Mouse (Mus musculus) ES-E14 (cell line): ENCODE measurements around the gene Rrbp1. TPM values are rescaled to one million over a fixed set of nuclear protein-coding genes. Genes with fewer than 3 reads are reported as not detected.

Experiments
- DNase-seq: peaks from one replicate; pipeline ENCODE4 v3.0.0-alpha.2; 2013; ENCODE audit warnings: low read depth, low spot score
- H3K27ac ChIP-seq: 2 replicates; pipeline ENCODE4 v1.5.1; 2012; ENCODE audit warnings: low read depth, mild to moderate bottlenecking, low read length, moderate library complexity, mixed read lengths; ENCODE audit not compliant: poor library complexity, insufficient read depth, severe bottlenecking
- H3K36me3 ChIP-seq: 2 replicates; pipeline ENCODE4 v1.6.1; 2012; ENCODE audit warnings: mild to moderate bottlenecking, low read length, moderate library complexity, mixed read lengths; ENCODE audit not compliant: control insufficient read depth, poor library complexity, insufficient read depth, severe bottlenecking
- H3K4me1 ChIP-seq, 2 experiments: fragments of 150-350 bp in 1 of 2; sonication (generic) in 1 of 2; 2 replicates each; pipeline ENCODE4 v1.6.1; 2012; ENCODE audit warnings: low read length in 2 of 2, mild to moderate bottlenecking in 1 of 2, mixed read lengths in 1 of 2; ENCODE audit not compliant: control insufficient read depth in 2 of 2, insufficient read depth in 2 of 2, poor library complexity in 1 of 2
- H3K4me3 ChIP-seq, 2 experiments: fragments of 150-350 bp in 1 of 2; sonication (generic) in 1 of 2; 2 replicates each; pipeline ENCODE4 v1.5.1; 2012; ENCODE audit warnings: low read length in 2 of 2, low read depth in 1 of 2, mild to moderate bottlenecking in 1 of 2, mixed read lengths in 1 of 2; ENCODE audit not compliant: insufficient read depth in 1 of 2, poor library complexity in 1 of 2, severe bottlenecking in 1 of 2
- H3K9ac ChIP-seq: 2 replicates; pipeline ENCODE4 v1.6.1; 2012; ENCODE audit warnings: low read depth, mild to moderate bottlenecking, low read length, mixed read lengths; ENCODE audit not compliant: poor library complexity, insufficient read depth, severe bottlenecking
- H3K9me3 ChIP-seq: fragments of 150-350 bp; sonication (generic); 2 replicates; pipeline ENCODE4 v1.6.1; 2012; ENCODE audit warnings: low read depth, mild to moderate bottlenecking, low read length; ENCODE audit not compliant: control insufficient read depth, insufficient read depth
- CHD2 ChIP-seq: IDR thresholded peaks from 2 replicates; pipeline ENCODE4 v1.6.1; 2014; ENCODE audit warnings: mild to moderate bottlenecking, low read depth, low read length, inconsistent platforms
- HCFC1 ChIP-seq: IDR thresholded peaks from 2 replicates; pipeline ENCODE4 v1.6.1; 2012; ENCODE audit warnings: low read length, inconsistent platforms, borderline replicate concordance; ENCODE audit not compliant: insufficient read depth
- MAFK ChIP-seq: IDR thresholded peaks from 2 replicates; pipeline ENCODE4 v1.6.1; 2014; ENCODE audit warnings: mild to moderate bottlenecking, low read depth, low read length, inconsistent platforms; ENCODE audit not compliant: insufficient read depth
- ZC3H11A ChIP-seq: IDR thresholded peaks from 2 replicates; pipeline ENCODE4 v1.6.1; 2012; ENCODE audit warnings: low read depth, mild to moderate bottlenecking, inconsistent platforms, low read length, borderline replicate concordance
- ZNF384 ChIP-seq: IDR thresholded peaks from 2 replicates; pipeline ENCODE4 v1.6.1; 2012; ENCODE audit warnings: low read depth, low read length, inconsistent platforms
- in situ Hi-C, 2 experiments: fragments of 600-800 bp; cut with MboI; formaldehyde crosslinking; loops; one replicate each; pipeline ENCODE4 v1.15.1; 2025; ENCODE audit warnings: low sequenced_read_pairs in 2 of 2, inconsistent platforms in 1 of 2; ENCODE audit not compliant: unreplicated experiment in 2 of 2
- total RNA-seq: library from RNA; depleted of rRNA; stranded (reverse); fragments of 300-350 nt; gene quantifications from 2 replicates; pipeline ENCODE4 v1.2.3, GENCODE M21; 2012

Rrbp1 gene
- total RNA-seq, 1 experiment = 251 TPM

DNA sequence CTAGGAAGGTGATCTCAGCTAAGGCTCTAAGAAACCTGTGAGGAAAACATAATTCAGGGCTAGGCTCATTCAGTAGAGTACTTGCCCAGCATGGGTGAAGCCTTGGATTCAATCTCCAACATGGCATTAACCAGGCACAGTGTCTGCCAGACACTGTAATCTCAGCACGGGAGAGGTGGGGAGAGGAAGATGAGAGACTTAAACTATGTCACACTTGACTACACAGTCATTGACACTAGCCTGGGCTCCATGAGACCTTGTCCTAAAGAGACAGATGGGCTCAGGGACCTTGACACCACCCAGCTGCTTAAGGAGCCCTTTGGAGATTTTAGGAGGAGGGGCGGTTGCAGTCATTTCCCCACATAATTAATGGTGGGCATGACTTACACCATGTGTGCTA is 73.2 kb downstream of the Rrbp1 start:
- H3K9me3 ChIP-seq = no peaks in the 10 kb centered on the region
- no peak overlapping the region for H3K4me3 ChIP-seq
- peaks cover 0 to 4% of the 10 kb centered on the region in 2 experiments; a peak in 1 of 4 replicates for H3K4me1 ChIP-seq
- H3K27ac ChIP-seq = no peak overlapping the region
- H3K9ac ChIP-seq = no peak overlapping the region
- in situ Hi-C loops = no loop called here
- TF ChIP-seq ZC3H11A (no peak), ZNF384 (no peak), MAFK (no peak), CHD2 (no peak)
- no peak for DNase-seq
- H3K36me3 ChIP-seq = peaks cover 27% of the 10 kb centered on the region

DNA sequence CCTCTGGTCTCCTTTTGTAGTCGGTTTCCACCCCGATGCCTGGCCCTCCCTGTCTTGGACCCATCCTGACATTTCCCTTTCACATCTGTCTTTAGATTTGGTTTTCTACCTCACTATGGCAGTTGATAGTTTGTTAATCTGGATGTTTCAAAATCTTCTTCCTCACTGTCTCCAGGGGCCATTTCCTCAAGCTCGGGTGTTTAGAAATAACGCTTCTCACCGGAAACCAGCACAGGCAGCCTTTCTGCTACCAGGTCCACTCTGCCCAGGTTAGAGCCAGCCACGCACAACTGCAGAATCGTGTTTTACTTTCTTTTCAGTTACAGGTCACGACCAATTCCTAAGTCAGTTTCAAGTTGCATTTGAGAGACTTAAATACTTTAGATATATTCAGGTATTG is 76.6 kb downstream of the Rrbp1 start:
- H3K9me3 ChIP-seq = no peaks in the 10 kb centered on the region
- peaks cover 0 to 5% of the 10 kb centered on the region in 2 experiments; a peak in 1 of 4 replicates for H3K4me1 ChIP-seq
- H3K9ac ChIP-seq = no peak overlapping the region
- peaks cover 9% of the 10 kb centered on the region; the same call in 1 of the 2 replicates for H3K36me3 ChIP-seq
- no peak overlapping the region for H3K27ac ChIP-seq
- no peak overlapping the region for H3K4me3 ChIP-seq
- no peak for DNase-seq
- no peak for TF ChIP-seq ZC3H11A
- no peak for TF ChIP-seq ZNF384
- no peak for TF ChIP-seq CHD2
- no peak for TF ChIP-seq MAFK
- no peak for TF ChIP-seq HCFC1
- in situ Hi-C loops = no loop called here

- no peak overlapping the region for H3K9ac ChIP-seq
- no peak for TF ChIP-seq ZNF384
- no peak for TF ChIP-seq MAFK
- TF ChIP-seq ZC3H11A = no peak
- in situ Hi-C loops = no loop called here
- H3K9me3 ChIP-seq = no peaks in the 10 kb centered on the region
- peaks cover 6% of the 10 kb centered on the region; the same call in 1 of the 2 replicates for H3K36me3 ChIP-seq
- peaks cover 0 to 5% of the 10 kb centered on the region in 2 experiments; a peak in 1 of 4 replicates for H3K4me1 ChIP-seq
- H3K27ac ChIP-seq = no peak overlapping the region
- no peak for DNase-seq
- H3K4me3 ChIP-seq = no peak overlapping the region
These were observed 77.5 kb downstream of the Rrbp1 start for GRCm38 (mm10) chr2:143933516-143933915.

- Histone ChIP-seq H3K9ac (no peak overlapping the region), H3K36me3 (peaks cover 1% of the 10 kb centered on the region; the same call in 1 of the 2 replicates), H3K9me3 (no peaks in the 10 kb centered on the region), H3K4me3 (no peak overlapping the region), H3K27ac (no peak overlapping the region), H3K4me1 (peaks cover 0 to 5% of the 10 kb centered on the region in 2 experiments; a peak in 1 of 4 replicates)
- TF ChIP-seq ZNF384 (no peak), ZC3H11A (no peak), MAFK (no peak), HCFC1 (no peak), CHD2 (no peak)
- DNase-seq = no peak
- in situ Hi-C loops = no loop called here
These were observed 78.7 kb downstream of the Rrbp1 start for GRCm38 (mm10) chr2:143932340-143932873.

GRCm38 (mm10) chr2:143929607-143930311 is 81.3 kb downstream of the Rrbp1 start:
- Histone ChIP-seq H3K36me3 (peaks cover 1% of the 10 kb centered on the region; the same call in 1 of the 2 replicates), H3K9me3 (no peaks in the 10 kb centered on the region), H3K27ac (no peak overlapping the region), H3K9ac (no peak overlapping the region), H3K4me3 (no peak overlapping the region), H3K4me1 (peaks cover 3 to 5% of the 10 kb centered on the region in 2 experiments; a peak in 2 of 4 replicates)
- TF ChIP-seq MAFK (no peak), CHD2 (no peak), ZNF384 (no peak), HCFC1 (no peak), ZC3H11A (no peak)
- no peak for DNase-seq
- in situ Hi-C loops = no loop called here
